ENCODE assay signal across 8 mouse cellular contexts in the genomic region with DNA sequence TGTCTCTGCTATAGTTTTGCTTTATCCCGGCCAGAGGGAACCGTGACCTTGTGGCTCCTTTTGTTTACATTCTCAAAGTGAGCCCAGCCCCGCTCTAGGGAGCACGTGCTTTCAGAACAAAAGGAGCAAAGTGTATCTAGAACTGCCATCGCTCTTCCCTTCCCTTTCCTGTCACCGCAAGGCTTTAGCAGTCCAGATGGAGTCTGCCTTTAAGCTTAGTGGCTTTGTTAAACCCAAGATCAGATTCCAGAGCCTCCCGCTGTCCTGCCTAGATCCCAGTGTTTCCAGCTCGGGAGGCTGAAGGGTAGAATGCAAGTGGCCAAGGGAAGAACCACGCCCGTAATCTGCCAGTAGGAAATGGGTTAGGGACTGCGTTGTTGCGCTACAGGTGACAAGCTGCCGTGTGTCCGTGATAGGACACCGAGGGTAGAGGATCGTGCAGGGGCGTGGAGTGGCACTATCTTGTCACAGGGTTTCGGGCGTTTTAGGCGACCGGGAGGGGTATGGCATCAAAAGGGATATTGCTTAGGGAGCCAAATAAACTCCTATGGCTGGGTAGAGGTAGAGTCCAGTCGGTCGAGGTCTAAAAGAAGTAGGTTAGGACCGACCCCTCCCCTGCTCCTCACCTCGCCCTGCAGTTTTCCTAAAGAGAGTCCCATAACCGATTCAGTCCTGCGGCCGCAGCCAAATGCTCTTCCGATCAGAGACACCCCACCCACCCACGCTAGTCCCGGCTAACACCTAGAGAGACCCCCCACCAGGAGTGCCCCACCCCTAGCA. TPM values are rescaled to one million over a fixed set of nuclear protein-coding genes. Genes with fewer than 3 reads are reported as not detected.
DNase-seq lines count a peak whose midpoint lies in the region; ATAC-seq and TF ChIP-seq lines count a peak whose summit lies in the region.

No protein-coding gene starts in this region.

- peak; percentile 7; the same call in 1 of the 2 replicates for ATAC-seq in cerebellum, adult (ENCODE audit: insufficient number of reproducible peaks, low FRiP score, low TSS enrichment)

- WGBS in heart, adult 2 months = under 1% methylated on average over 31 of the region's 31 CpGs
- WGBS in thymus, adult 2 months = 1% methylated on average over 31 of the region's 31 CpGs

- DNase-seq in cerebellum, adult 11 months = no peak
- peak; percentile 75 for DNase-seq in cerebellum, adult 9-10 months
- DNase-seq in heart, adult 2 months = peak; percentile 41 to 53
- DNase-seq in kidney, postnatal 4 days = peak; percentile 43 to 50
- DNase-seq in mesoderm, embryonic 11.5 days (ENCODE audit: low read depth, low spot score) = peak; percentile 61
- peak; percentile 59 for DNase-seq in thymus, adult 2 months
- no peak for DNase-seq in urinary bladder, postnatal 10 days (ENCODE audit: low spot score)

- H3K27ac ChIP-seq in heart, adult 2 months = peak overlapping the region; percentile 58
- peak overlapping the region; percentile 90 for H3K27ac ChIP-seq in thymus, adult 2 months (ENCODE audit: control insufficient read depth, insufficient read depth, low read length)

- H3K27me3 ChIP-seq in heart, adult 2 months (ENCODE audit: control insufficient read depth, insufficient read depth, low read length) = no peaks in the 10 kb centered on the region
- H3K27me3 ChIP-seq in thymus, adult 2 months (ENCODE audit: control insufficient read depth, insufficient read depth, low read length) = no peaks in the 10 kb centered on the region

- H3K9ac ChIP-seq in heart, adult 2 months (ENCODE audit: low read depth, low read length) = peak overlapping the region; percentile 51

- TF ChIP-seq EP300 in heart, adult 2 months (IDR thresholded peaks at IDR 0.05; ENCODE audit: insufficient read depth, low read depth, low read length) = no peak

- no peaks in the 10 kb centered on the region for H3K79me2 ChIP-seq in heart, adult 2 months (replicated peaks; ENCODE audit: control insufficient read depth, insufficient read depth, low read length)

- TF ChIP-seq POLR2A in heart, adult 2 months (IDR thresholded peaks at IDR 0.05; ENCODE audit: insufficient read depth, low read depth, low read length) = no peak
- 0 out of 2 replicates have a peak, but pooled peaks have one; percentile 24 for TF ChIP-seq POLR2A in thymus, adult 2 months (IDR thresholded peaks at IDR 0.05; ENCODE audit: control insufficient read depth, extremely low read depth, insufficient read depth, low read length, poor library complexity)

- no peak for TF ChIP-seq CTCF in heart, adult 2 months (IDR thresholded peaks at IDR 0.05)
- no peak for TF ChIP-seq CTCF in thymus, adult 2 months (IDR thresholded peaks at IDR 0.05; ENCODE audit: borderline replicate concordance, control insufficient read depth, extremely low read depth, insufficient read depth, low read length, poor library complexity)

- H3K4me1 ChIP-seq in heart, adult 2 months (ENCODE audit: control insufficient read depth, insufficient read depth, low read length) = no peaks in the 10 kb centered on the region
- peaks cover 18% of the 10 kb centered on the region for H3K4me1 ChIP-seq in thymus, adult 2 months (replicated peaks; ENCODE audit: control insufficient read depth, insufficient read depth, low read length)

- intact Hi-C loops in heart, adult 2 months (cut with DNase I) = loop anchor here (2.0 to 5.0 kb wide), 2 partner anchors 71 to 220 kb away; partner anchors contain the start of genes Gm30191, Pafah2 and Zfp593

- no peaks in the 10 kb centered on the region for H3K36me3 ChIP-seq in heart, adult 2 months (ENCODE audit: control insufficient read depth, insufficient read depth, low read length)
- peaks cover 16% of the 10 kb centered on the region for H3K36me3 ChIP-seq in thymus, adult 2 months (ENCODE audit: control insufficient read depth, insufficient read depth, low read length)

- peak overlapping the region; percentile 83 for H3K4me3 ChIP-seq in heart, adult 2 months
- H3K4me3 ChIP-seq in thymus, adult 2 months (ENCODE audit: control insufficient read depth, insufficient read depth, low read length) = peak overlapping the region; percentile 78

RNA-seq across cellular contexts. Expression of gene Stmn1, which starts 0.5 kb away (rescaled TPM):
- total RNA-seq in heart, adult 2 months (2021) = 10 to 100 TPM; 20.1 to 23.0 TPM
- polyA plus RNA-seq in heart, adult 2 months (2012; rRNA removed) = 7.2 and 10.9 TPM in 2 replicates
- polyA plus RNA-seq in thymus, adult 2 months (2012; rRNA removed) = 134 and 274 TPM in 2 replicates

RNA-seq across cellular contexts. Expression of gene Paqr7, which starts 28.9 kb away (rescaled TPM):
- 10 to 100 TPM; 13.4 to 16.7 TPM for total RNA-seq in heart, adult 2 months (2021)
- polyA plus RNA-seq in heart, adult 2 months (2012; rRNA removed) = 22.6 and 37.2 TPM in 2 replicates
- 47.6 and 52.0 TPM in 2 replicates for polyA plus RNA-seq in thymus, adult 2 months (2012; rRNA removed)

RNA-seq across cellular contexts. Expression of gene Aunip, which starts 43.2 kb away (rescaled TPM):
- total RNA-seq in heart, adult 2 months (2021) = under 1 TPM; 0.18 TPM
- not detected in 2 replicates for polyA plus RNA-seq in heart, adult 2 months (2012; rRNA removed)
- 2.1 and 3.8 TPM in 2 replicates for polyA plus RNA-seq in thymus, adult 2 months (2012; rRNA removed)

Comparison
In these comparisons a context has a peak if more than half of its experiments do, and no peak if none do; other contexts are left out.
1. DNase-seq: peak in cerebellum, adult 9-10 months (single experiment), heart, adult 2 months (2 of 2), kidney, postnatal 4 days (2 of 2), mesoderm, embryonic 11.5 days (single experiment) and thymus, adult 2 months (single experiment); none in cerebellum, adult 11 months (single experiment) and urinary bladder, postnatal 10 days (single experiment).
2. RNA of gene Stmn1, which starts 0.5 kb away (polyA plus RNA-seq): 134 to 274 TPM in thymus, adult 2 months; 7.2 to 10.9 TPM in heart, adult 2 months; every median in the first group is over 10 times any median in the second.